Mouse (Mus musculus): ENCODE results near the gene Arhgef28.

GRCm38 (mm10) chr13:98135890-98136555 lies 70.2 kb downstream of the Arhgef28 start:
- TF ChIP-seq CTCF (IDR thresholded peaks at IDR 0.05; ENCODE audit: insufficient read depth, low read depth, low read length): no peak
- TF ChIP-seq POLR2A (IDR thresholded peaks at IDR 0.05; ENCODE audit: insufficient read depth, low read depth, low read length): no peak
